Comparison of ENCODE assay signal across 19 mouse cellular contexts in genomic region chr6:38263393-38264159, GRCm38 (mm10). TPM values are rescaled to one million over a fixed set of nuclear protein-coding genes. Genes with fewer than 3 reads are reported as not detected.
A peak's percentile ranks its signal among the peaks of the same experiment; 100 is the strongest.
DNase-seq lines count a peak whose midpoint lies in the region; ATAC-seq and TF ChIP-seq lines count a peak whose summit lies in the region.
"Had no signal": no experiment of that assay in that cellular context is flagged by ENCODE, and none has a peak within 500 bp of the region (broad histone marks: within the 10 kb centered on the region; RNA-seq: fewer than 3 reads in every experiment).

No protein-coding gene starts in this region.

- 0 out of 2 replicates have a peak, but pooled peaks have one; percentile 25 for ATAC-seq in common myeloid progenitor, adult 5-6 weeks (replicated peaks; ENCODE audit: low read depth, poor library complexity, severe bottlenecking)
- ATAC-seq: forebrain, embryonic 14.5 days had no signal

- intact Hi-C loops in left cerebral cortex, adult 2 months (cut with DNase I) = loop anchor here (1.0 kb wide), 2 partner anchors 23 to 67 kb away; no protein-coding TSS in a partner anchor

- no peak for TF ChIP-seq CTCF in left cerebral cortex, adult 2 months (IDR thresholded peaks at IDR 0.05)

- no peak overlapping the region for H3K4me3 ChIP-seq in left cerebral cortex, adult 2 months
- H3K4me3 ChIP-seq: embryonic facial prominence, embryonic 10.5 days; hindbrain, embryonic 10.5 days had no signal

- DNase-seq in layer of hippocampus, adult 18-20 months (ENCODE audit: low spot score in 2 of 2) = peak; percentile 44 to 63
- no peak for DNase-seq in layer of hippocampus, postnatal 10 days (ENCODE audit: low spot score in 2 of 2)
- peak; percentile 33 to 72 for DNase-seq in left cerebral cortex, adult 2 months (ENCODE audit: extremely low spot score in 1 of 2, low spot score in 2 of 2)
- peak; percentile 65 for DNase-seq in right cerebral cortex, postnatal 14 days
- DNase-seq in embryo, embryonic 9.5 days (ENCODE audit: extremely low spot score) = no peak
- DNase-seq in adrenal gland, adult 18-20 months (ENCODE audit: low spot score in 2 of 2) = no peak
- no peak for DNase-seq in gastrocnemius, adult 18-20 months (ENCODE audit: low spot score)
- DNase-seq: B cell, adult 2 months; cerebellum, postnatal 25 days; gastrocnemius, postnatal 14 days; kidney, adult 18-20 months; kidney, postnatal 25 days; midbrain, embryonic 14.5 days; thymus, adult 2 months had no signal

- H3K27ac ChIP-seq in left cerebral cortex, adult 2 months = peak overlapping the region; percentile 45; the same call in 1 of the 2 replicates
- H3K27ac ChIP-seq: embryonic facial prominence, embryonic 10.5 days; hindbrain, embryonic 10.5 days; liver, embryonic 14.5 days had no signal

RNA-seq across cellular contexts. Expression of gene D630045J12Rik, which starts 9.8 kb away (rescaled TPM):
- 10 to 100 TPM; 35.1 to 36.3 TPM for total RNA-seq in layer of hippocampus, adult 18-20 months (2021)
- 10 to 100 TPM; 40.9 to 41.7 TPM for total RNA-seq in layer of hippocampus, postnatal 10 days (2021)
- 1.2 and 2.2 TPM in 2 replicates for total RNA-seq in common myeloid progenitor, adult 5-6 weeks (2017)
- 10 to 100 TPM; 46.0 to 49.9 TPM for total RNA-seq in left cerebral cortex, adult 2 months (2021)
- total RNA-seq in adrenal gland, adult 18-20 months (2021) = 1 to 10 TPM; 2.6 to 3.1 TPM
- under 1 TPM; 0.21 to 0.23 TPM for total RNA-seq in gastrocnemius, adult 18-20 months (2021)

RNA-seq across cellular contexts. Expression of gene Zc3hav1l, which starts 35.5 kb away (rescaled TPM):
- 1 to 10 TPM; 4.5 to 4.6 TPM for total RNA-seq in layer of hippocampus, adult 18-20 months (2021)
- total RNA-seq in layer of hippocampus, postnatal 10 days (2021) = 1 to 10 TPM; 3.6 to 4.1 TPM
- total RNA-seq in common myeloid progenitor, adult 5-6 weeks (2017) = 5.6 and 7.0 TPM in 2 replicates
- 1 to 10 TPM; 3.2 to 3.4 TPM for total RNA-seq in left cerebral cortex, adult 2 months (2021)
- 1 to 10 TPM; 2.1 to 2.8 TPM for total RNA-seq in adrenal gland, adult 18-20 months (2021)
- total RNA-seq in gastrocnemius, adult 18-20 months (2021) = under 1 TPM; 0.23 to 0.31 TPM

Comparison
In these comparisons a context has a peak if more than half of its experiments do, and no peak if none do; other contexts are left out.
1. DNase-seq: peak in layer of hippocampus, adult 18-20 months (2 of 2), left cerebral cortex, adult 2 months (2 of 2) and right cerebral cortex, postnatal 14 days (single experiment); none in layer of hippocampus, postnatal 10 days (0 of 2), embryo, embryonic 9.5 days (single experiment), adrenal gland, adult 18-20 months (0 of 2) and gastrocnemius, adult 18-20 months (single experiment).
2. RNA of gene D630045J12Rik, which starts 9.8 kb away (total RNA-seq): 46.0 to 49.9 TPM in left cerebral cortex, adult 2 months, 40.9 to 41.7 TPM in layer of hippocampus, postnatal 10 days and 35.1 to 36.3 TPM in layer of hippocampus, adult 18-20 months; 2.6 to 3.1 TPM in adrenal gland, adult 18-20 months, 1.2 to 2.2 TPM in common myeloid progenitor, adult 5-6 weeks and 0.21 to 0.23 TPM in gastrocnemius, adult 18-20 months; every median in the first group is over 4 times any median in the second.